12 mouse cellular contexts compared by ENCODE assay signal in the genomic region with DNA sequence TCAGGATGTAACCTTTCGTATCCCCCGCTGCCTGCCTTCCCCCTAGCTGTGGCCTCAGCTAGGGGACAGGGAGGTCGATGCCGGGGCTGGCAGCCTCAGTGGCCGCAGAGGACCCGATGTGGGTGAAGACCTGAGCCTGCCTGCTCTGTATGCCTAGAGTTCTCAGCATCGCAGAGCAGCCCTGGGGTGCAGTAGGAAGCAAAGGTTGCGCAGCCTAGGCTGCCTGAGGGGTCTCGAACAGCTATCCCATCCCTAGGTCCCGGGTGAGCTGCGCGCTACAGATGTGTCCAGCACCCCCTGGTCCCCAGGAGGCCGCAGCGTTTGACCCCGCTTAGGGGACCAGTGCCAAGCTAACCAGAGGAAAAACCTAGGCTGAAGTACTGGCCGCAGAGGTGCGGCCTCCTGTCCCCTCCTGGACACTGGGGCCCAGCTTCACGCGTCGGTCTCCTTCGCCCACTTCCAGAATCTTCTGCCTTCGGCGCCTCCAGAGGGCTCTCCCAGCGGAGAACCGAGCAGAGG. TPM values are rescaled to one million over a fixed set of nuclear protein-coding genes. Genes with fewer than 3 reads are reported as not detected.
DNase-seq lines count a peak whose midpoint lies in the region; ATAC-seq lines count a peak whose summit lies in the region.
"Had no signal": no experiment of that assay in that cellular context is flagged by ENCODE, and none has a peak within 500 bp of the region (broad histone marks: within the 10 kb centered on the region; RNA-seq: fewer than 3 reads in every experiment).

No protein-coding gene starts in this region.

- ATAC-seq in neural tube, embryonic 15.5 days (ENCODE audit: low FRiP score) = no peak
- 0 out of 2 replicates have a peak, but pooled peaks have one; percentile 59 for ATAC-seq in embryonic facial prominence, embryonic 13.5 days (ENCODE audit: insufficient number of reproducible peaks, insufficient read depth, low FRiP score, low TSS enrichment, low read depth)
- peak; percentile 44; the same call in 1 of the 2 replicates for ATAC-seq in liver, embryonic 12.5 days
- ATAC-seq in stomach, embryonic 16.5 days (ENCODE audit: insufficient read depth, low FRiP score) = no peak
- no peak for ATAC-seq in activated CD4-positive, CD25-positive, alpha-beta regulatory T cell, adult 4 months
- ATAC-seq: lung, postnatal 0 days had no signal

- no peak overlapping the region for H3K4me3 ChIP-seq in neural tube, embryonic 15.5 days (replicated peaks)
- H3K4me3 ChIP-seq in embryonic facial prominence, embryonic 13.5 days = no peak overlapping the region
- H3K4me3 ChIP-seq in liver, embryonic 12.5 days = no peak overlapping the region
- H3K4me3 ChIP-seq in stomach, embryonic 16.5 days (replicated peaks; ENCODE audit: low read length) = no peak overlapping the region; the same call in 1 of the 2 replicates

- no peak overlapping the region for H3K9ac ChIP-seq in neural tube, embryonic 15.5 days (replicated peaks)
- H3K9ac ChIP-seq in embryonic facial prominence, embryonic 13.5 days = no peak overlapping the region
- no peak overlapping the region for H3K9ac ChIP-seq in liver, embryonic 12.5 days
- 0 out of 2 replicates have a peak overlapping the region, but pooled peaks have one; percentile 12 for H3K9ac ChIP-seq in stomach, embryonic 16.5 days (ENCODE audit: low read length)

- H3K36me3 ChIP-seq in neural tube, embryonic 15.5 days = no peaks in the 10 kb centered on the region
- no peaks in the 10 kb centered on the region for H3K36me3 ChIP-seq in embryonic facial prominence, embryonic 13.5 days
- no peaks in the 10 kb centered on the region for H3K36me3 ChIP-seq in liver, embryonic 12.5 days
- no peaks in the 10 kb centered on the region for H3K36me3 ChIP-seq in stomach, embryonic 16.5 days (ENCODE audit: control insufficient read depth, insufficient read depth, low read length)

- H3K4me2 ChIP-seq in neural tube, embryonic 15.5 days = no peak overlapping the region
- no peak overlapping the region for H3K4me2 ChIP-seq in embryonic facial prominence, embryonic 13.5 days
- peak overlapping the region; percentile 29; the same call in 1 of the 2 replicates for H3K4me2 ChIP-seq in liver, embryonic 12.5 days
- no peak overlapping the region for H3K4me2 ChIP-seq in stomach, embryonic 16.5 days (ENCODE audit: low read depth, low read length)

- no peak overlapping the region for H3K27ac ChIP-seq in neural tube, embryonic 15.5 days (replicated peaks)
- H3K27ac ChIP-seq in embryonic facial prominence, embryonic 13.5 days = no peak overlapping the region
- H3K27ac ChIP-seq in liver, embryonic 12.5 days = no peak overlapping the region
- H3K27ac ChIP-seq in stomach, embryonic 16.5 days (ENCODE audit: low read length) = no peak overlapping the region
- H3K27ac ChIP-seq: kidney, postnatal 0 days had no signal

- peaks cover 85% of the 10 kb centered on the region for H3K27me3 ChIP-seq in neural tube, embryonic 15.5 days (replicated peaks)
- peaks cover 100% of the 10 kb centered on the region for H3K27me3 ChIP-seq in embryonic facial prominence, embryonic 13.5 days
- H3K27me3 ChIP-seq in liver, embryonic 12.5 days (replicated peaks) = peaks cover 100% of the 10 kb centered on the region
- peaks cover 90% of the 10 kb centered on the region for H3K27me3 ChIP-seq in stomach, embryonic 16.5 days (ENCODE audit: control insufficient read depth, insufficient read depth, low read length)

- H3K4me1 ChIP-seq in neural tube, embryonic 15.5 days = peaks cover 5% of the 10 kb centered on the region
- H3K4me1 ChIP-seq in embryonic facial prominence, embryonic 13.5 days = peaks cover 3% of the 10 kb centered on the region
- no peaks in the 10 kb centered on the region for H3K4me1 ChIP-seq in liver, embryonic 12.5 days
- 0 out of 2 replicates have a peak, but pooled peaks cover 2% of the 10 kb centered on the region for H3K4me1 ChIP-seq in stomach, embryonic 16.5 days (ENCODE audit: control insufficient read depth, insufficient read depth, low read length)

- under 1% methylated on average over 25 of the region's 25 CpGs for WGBS in neural tube, embryonic 15.5 days
- WGBS in embryonic facial prominence, embryonic 13.5 days = 2% methylated on average over 25 of the region's 25 CpGs
- 4% methylated on average over 24 of the region's 25 CpGs for WGBS in liver, embryonic 12.5 days (ENCODE audit: insufficient replicate concordance)
- 5% methylated on average over 25 of the region's 25 CpGs for WGBS in stomach, embryonic 16.5 days

- peak; percentile 73 for DNase-seq in neural tube, embryonic 10.5 days (ENCODE audit: extremely low spot score, low spot score)
- DNase-seq in B cell, adult 2 months = no peak
- DNase-seq: adrenal gland, adult 2 months; cerebellum, adult 18-20 months had no signal

- H3K9me3 ChIP-seq in neural tube, embryonic 15.5 days (replicated peaks) = no peaks in the 10 kb centered on the region
- H3K9me3 ChIP-seq in embryonic facial prominence, embryonic 13.5 days = no peaks in the 10 kb centered on the region
- no peaks in the 10 kb centered on the region for H3K9me3 ChIP-seq in liver, embryonic 12.5 days (replicated peaks)
- no peaks in the 10 kb centered on the region for H3K9me3 ChIP-seq in stomach, embryonic 16.5 days (replicated peaks; ENCODE audit: control insufficient read depth, low read length)

RNA-seq across cellular contexts. Expression of a gene that starts 7.6 kb away (rescaled TPM):
- polyA plus RNA-seq in neural tube, embryonic 15.5 days (2015; fragmentation: Nextera tagmentation; extraction: Ambion mirVana) = 2.6 and 3.5 TPM in 2 replicates
- polyA plus RNA-seq in embryonic facial prominence, embryonic 13.5 days (2015; fragmentation: Nextera tagmentation; extraction: Ambion mirVana) = not detected in 2 replicates
- polyA plus RNA-seq in liver, embryonic 12.5 days (2016; fragmentation: Nextera tagmentation; extraction: Ambion mirVana) = 2.1 and 2.6 TPM in 2 replicates
- polyA plus RNA-seq in stomach, embryonic 16.5 days (2015; fragmentation: Nextera tagmentation; extraction: Ambion mirVana) = 1.5 and 2.0 TPM in 2 replicates
- polyA plus RNA-seq in activated CD4-positive, CD25-positive, alpha-beta regulatory T cell, adult 4 months (2017; shearing (Covaris generic)) = not detected
- polyA plus RNA-seq: kidney, postnatal 0 days; lung, postnatal 0 days; thymus, postnatal 0 days had no signal

Comparison
In these comparisons a context has a peak if more than half of its experiments do, and no peak if none do; other contexts are left out.
1. ATAC-seq: peak in embryonic facial prominence, embryonic 13.5 days (single experiment) and liver, embryonic 12.5 days (single experiment); none in neural tube, embryonic 15.5 days (single experiment), stomach, embryonic 16.5 days (single experiment) and activated CD4-positive, CD25-positive, alpha-beta regulatory T cell, adult 4 months (single experiment).